Mouse (Mus musculus) kidney, postnatal 36 days (tissue): ENCODE results near the gene Mad2l1bp.

ENCODE experiments used
- DNase-seq, 2 experiments: peaks; one replicate each; pipeline ENCODE4 v3.0.0; 2021 to 2022; ENCODE audit warnings: mixed read lengths in 2 of 2

Mad2l1bp gene

GRCm38 (mm10) chr17:46154336-46154735 lies 983 bp upstream of the Mad2l1bp start:
- DNase-seq = no peak

GRCm38 (mm10) chr17:46143578-46144423 lies 9.6 kb downstream of the Mad2l1bp start, which contains the start of gene Rsph9:
Gene Rsph9 (minus strand): TSS chr17:46144216.
- peak; percentile 91 to 92 for DNase-seq

- no peak for DNase-seq
These were observed 13.5 kb downstream of the Mad2l1bp start for GRCm38 (mm10) chr17:46139872-46140271.

- no peak for DNase-seq
These were observed 14.7 kb downstream of the Mad2l1bp start for GRCm38 (mm10) chr17:46138563-46139236.

- DNase-seq = no peak
These were observed 20.5 kb downstream of the Mad2l1bp start for GRCm38 (mm10) chr17:46132862-46133261.

GRCm38 (mm10) chr17:46132058-46132718 lies 21.2 kb downstream of the Mad2l1bp start:
- peak; percentile 74 to 90 for DNase-seq

GRCm38 (mm10) chr17:46129741-46130498 lies 23.4 kb downstream of the Mad2l1bp start:
- DNase-seq = no peak

- no peak for DNase-seq
These were observed 25.4 kb downstream of the Mad2l1bp start for GRCm38 (mm10) chr17:46127814-46128493.

- DNase-seq = peak in 1 of 2 experiments; percentile 31
These were observed 26.7 kb downstream of the Mad2l1bp start for GRCm38 (mm10) chr17:46126608-46127007.

GRCm38 (mm10) chr17:46123953-46124700 lies 29.2 kb downstream of the Mad2l1bp start:
- no peak for DNase-seq

- no peak for DNase-seq
These were observed 30.1 kb downstream of the Mad2l1bp start for GRCm38 (mm10) chr17:46123285-46123684.

GRCm38 (mm10) chr17:46122791-46123190 lies 30.6 kb downstream of the Mad2l1bp start:
- DNase-seq = no peak

GRCm38 (mm10) chr17:46119641-46120040 lies 33.7 kb downstream of the Mad2l1bp start:
- no peak for DNase-seq

GRCm38 (mm10) chr17:46118423-46118850 lies 34.9 kb downstream of the Mad2l1bp start:
- DNase-seq = no peak

GRCm38 (mm10) chr17:46117623-46118422 lies 35.5 kb downstream of the Mad2l1bp start:
- DNase-seq = peak in 1 of 2 experiments; percentile 31

- no peak for DNase-seq
These were observed 36.5 kb downstream of the Mad2l1bp start for GRCm38 (mm10) chr17:46116881-46117280.

- DNase-seq = no peak
These were observed 37.2 kb downstream of the Mad2l1bp start for GRCm38 (mm10) chr17:46116138-46116537.

GRCm38 (mm10) chr17:46115489-46115888 lies 37.9 kb downstream of the Mad2l1bp start:
- no peak for DNase-seq

- peak; percentile 83 to 92 for DNase-seq
These were observed 42.7 kb downstream of the Mad2l1bp start, which contains the start of gene Mrps18a for GRCm38 (mm10) chr17:46110402-46111289. Gene Mrps18a (plus strand): TSS chr17:46110986.
